In the genomic region with DNA sequence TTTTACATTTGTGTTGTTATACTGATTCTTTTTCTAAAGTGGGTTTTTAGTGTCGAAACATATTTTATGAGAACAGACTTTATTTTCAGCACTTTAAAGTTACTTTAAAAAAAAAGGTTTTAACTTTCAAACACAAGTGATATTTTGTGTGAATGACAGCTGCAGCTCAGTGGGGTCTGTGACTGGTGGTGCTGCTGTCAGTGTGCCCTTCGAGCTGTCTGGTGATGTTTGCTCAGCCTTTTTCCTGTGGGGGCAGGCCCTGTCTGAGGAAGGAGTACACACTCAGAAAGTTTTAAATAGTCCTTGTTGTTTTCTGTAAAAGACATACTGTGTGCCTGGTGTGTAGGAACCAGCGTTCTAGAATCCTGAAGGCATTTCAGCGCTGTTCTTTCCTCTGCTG, we compare ENCODE assay signal across 17 mouse cellular contexts. TPM values are rescaled to one million over a fixed set of nuclear protein-coding genes. Genes with fewer than 3 reads are reported as not detected.
DNase-seq lines count a peak whose midpoint lies in the region; ATAC-seq and TF ChIP-seq lines count a peak whose summit lies in the region.
"Had no signal": no experiment of that assay in that cellular context is flagged by ENCODE, and none has a peak within 500 bp of the region (broad histone marks: within the 10 kb centered on the region; RNA-seq: fewer than 3 reads in every experiment).

No protein-coding gene starts in this region.

- 47% methylated on average over 4 of the region's 4 CpGs for WGBS in heart, embryonic 16.5 days
- WGBS in lung, embryonic 14.5 days, result 34% methylated on average over 4 of the region's 4 CpGs
- 41% methylated on average over 4 of the region's 4 CpGs for WGBS in lung, postnatal 0 days
- WGBS in intestine, postnatal 0 days, result 57% methylated on average over 4 of the region's 4 CpGs
- WGBS in stomach, embryonic 16.5 days, result 40% methylated on average over 4 of the region's 4 CpGs

- ATAC-seq in heart, embryonic 16.5 days (replicated peaks; ENCODE audit: extremely low read depth, insufficient read depth, low FRiP score), result no peak; the same call in 1 of the 2 replicates
- ATAC-seq in lung, embryonic 14.5 days (ENCODE audit: insufficient read depth), result peak; percentile 72; the same call in 1 of the 2 replicates
- ATAC-seq in lung, postnatal 0 days, result no peak
- ATAC-seq in intestine, postnatal 0 days, result no peak
- peak; percentile 47; the same call in 1 of the 2 replicates for ATAC-seq in stomach, embryonic 16.5 days (ENCODE audit: insufficient read depth, low FRiP score)

- H3K27me3 ChIP-seq in heart, embryonic 16.5 days (ENCODE audit: control insufficient read depth, insufficient read depth, low read length), result no peaks in the 10 kb centered on the region
- H3K27me3 ChIP-seq in lung, embryonic 14.5 days (ENCODE audit: insufficient read depth, low read length), result no peaks in the 10 kb centered on the region
- no peaks in the 10 kb centered on the region for H3K27me3 ChIP-seq in lung, postnatal 0 days (replicated peaks; ENCODE audit: insufficient read depth, low read length)
- no peaks in the 10 kb centered on the region for H3K27me3 ChIP-seq in intestine, postnatal 0 days (replicated peaks; ENCODE audit: control insufficient read depth, insufficient read depth, low read length)
- no peaks in the 10 kb centered on the region for H3K27me3 ChIP-seq in stomach, embryonic 16.5 days (ENCODE audit: control insufficient read depth, insufficient read depth, low read length)
- H3K27me3 ChIP-seq: embryonic facial prominence, embryonic 15.5 days had no signal

- no peak for DNase-seq in heart, adult 18-20 months
- peak; percentile 18 for DNase-seq in lung, embryonic 14.5 days
- no peak for DNase-seq in lung, postnatal 0 days (ENCODE audit: low spot score)
- no peak for DNase-seq in adrenal gland, postnatal 36 days
- DNase-seq: adrenal gland, postnatal 25 days; cerebellum, adult 8-10 months; gastrocnemius, postnatal 10 days; kidney, postnatal 14 days; layer of hippocampus, adult 9-11 months; spleen, adult 18-20 months; thymus, postnatal 25 days had no signal

- no peaks in the 10 kb centered on the region for H3K9me3 ChIP-seq in heart, embryonic 16.5 days (replicated peaks; ENCODE audit: control insufficient read depth, low read length)
- H3K9me3 ChIP-seq in lung, embryonic 14.5 days (ENCODE audit: low read depth, low read length), result no peaks in the 10 kb centered on the region
- H3K9me3 ChIP-seq in lung, postnatal 0 days (ENCODE audit: low read length), result no peaks in the 10 kb centered on the region
- H3K9me3 ChIP-seq in intestine, postnatal 0 days (ENCODE audit: control insufficient read depth), result no peaks in the 10 kb centered on the region
- no peaks in the 10 kb centered on the region for H3K9me3 ChIP-seq in stomach, embryonic 16.5 days (replicated peaks; ENCODE audit: control insufficient read depth, low read length)
- H3K9me3 ChIP-seq: embryonic facial prominence, embryonic 15.5 days; forebrain, embryonic 10.5 days had no signal

- peaks cover 12% of the 10 kb centered on the region for H3K36me3 ChIP-seq in heart, embryonic 16.5 days (ENCODE audit: control insufficient read depth, insufficient read depth)
- peaks cover 19% of the 10 kb centered on the region for H3K36me3 ChIP-seq in lung, embryonic 14.5 days (ENCODE audit: insufficient read depth)
- no peaks in the 10 kb centered on the region for H3K36me3 ChIP-seq in lung, postnatal 0 days (ENCODE audit: insufficient read depth, low read length)
- peaks cover 17% of the 10 kb centered on the region for H3K36me3 ChIP-seq in intestine, postnatal 0 days (ENCODE audit: control insufficient read depth, insufficient read depth)
- H3K36me3 ChIP-seq in stomach, embryonic 16.5 days (ENCODE audit: control insufficient read depth, insufficient read depth, low read length), result 0 out of 2 replicates have a peak, but pooled peaks cover 3% of the 10 kb centered on the region

- H3K9ac ChIP-seq in heart, embryonic 16.5 days (ENCODE audit: low read length), result peak overlapping the region; percentile 54; the same call in 1 of the 2 replicates
- no peak overlapping the region for H3K9ac ChIP-seq in lung, embryonic 14.5 days
- H3K9ac ChIP-seq in lung, postnatal 0 days (replicated peaks; ENCODE audit: low read depth), result no peak overlapping the region
- no peak overlapping the region for H3K9ac ChIP-seq in intestine, postnatal 0 days (ENCODE audit: low read depth, low read length)
- H3K9ac ChIP-seq in stomach, embryonic 16.5 days (ENCODE audit: low read length), result no peak overlapping the region
- H3K9ac ChIP-seq: embryonic facial prominence, embryonic 15.5 days; liver, embryonic 14.5 days had no signal

- no peak overlapping the region for H3K4me3 ChIP-seq in heart, embryonic 16.5 days (ENCODE audit: low read length)
- no peak overlapping the region for H3K4me3 ChIP-seq in lung, embryonic 14.5 days (ENCODE audit: low read depth, low read length)
- H3K4me3 ChIP-seq in lung, postnatal 0 days (ENCODE audit: low read depth, low read length), result no peak overlapping the region
- H3K4me3 ChIP-seq in intestine, postnatal 0 days (ENCODE audit: low read depth, low read length), result no peak overlapping the region
- H3K4me3 ChIP-seq in stomach, embryonic 16.5 days (replicated peaks; ENCODE audit: low read length), result no peak overlapping the region
- H3K4me3 ChIP-seq: embryonic facial prominence, embryonic 15.5 days; forebrain, embryonic 10.5 days had no signal

- no peak for TF ChIP-seq CTCF in lung, embryonic 14.5 days (IDR thresholded peaks at IDR 0.05; ENCODE audit: low read depth)
- TF ChIP-seq CTCF in lung, postnatal 0 days (IDR thresholded peaks at IDR 0.05), result no peak
- TF ChIP-seq CTCF in intestine, postnatal 0 days (IDR thresholded peaks at IDR 0.05; ENCODE audit: low read depth), result no peak

- peak overlapping the region; percentile 41 for H3K4me2 ChIP-seq in heart, embryonic 16.5 days (ENCODE audit: low read depth, low read length)
- H3K4me2 ChIP-seq in lung, embryonic 14.5 days, result peak overlapping the region; percentile 12; the same call in 1 of the 2 replicates
- no peak overlapping the region for H3K4me2 ChIP-seq in lung, postnatal 0 days (replicated peaks; ENCODE audit: low read depth, low read length)
- H3K4me2 ChIP-seq in intestine, postnatal 0 days (replicated peaks; ENCODE audit: low read depth), result 0 out of 2 replicates have a peak overlapping the region, but pooled peaks have one; percentile 27
- no peak overlapping the region for H3K4me2 ChIP-seq in stomach, embryonic 16.5 days (ENCODE audit: low read depth, low read length)
- H3K4me2 ChIP-seq: embryonic facial prominence, embryonic 15.5 days had no signal

- no peak for TF ChIP-seq EP300 in lung, postnatal 0 days (IDR thresholded peaks at IDR 0.05)

- H3K4me1 ChIP-seq in heart, embryonic 16.5 days (ENCODE audit: control insufficient read depth, insufficient read depth, low read length), result peaks cover 16% of the 10 kb centered on the region
- peaks cover 4% of the 10 kb centered on the region; the same call in 1 of the 2 replicates for H3K4me1 ChIP-seq in lung, embryonic 14.5 days (ENCODE audit: insufficient read depth)
- no peaks in the 10 kb centered on the region for H3K4me1 ChIP-seq in lung, postnatal 0 days (ENCODE audit: insufficient read depth, low read depth, low read length)
- no peaks in the 10 kb centered on the region for H3K4me1 ChIP-seq in intestine, postnatal 0 days (replicated peaks; ENCODE audit: control insufficient read depth, insufficient read depth, low read length)
- peaks cover 12% of the 10 kb centered on the region for H3K4me1 ChIP-seq in stomach, embryonic 16.5 days (ENCODE audit: control insufficient read depth, insufficient read depth, low read length)

- H3K27ac ChIP-seq in heart, embryonic 16.5 days (ENCODE audit: low read length), result peak overlapping the region; percentile 82
- H3K27ac ChIP-seq in lung, embryonic 14.5 days (ENCODE audit: low read depth), result peak overlapping the region; percentile 78
- H3K27ac ChIP-seq in lung, postnatal 0 days (ENCODE audit: low read length), result no peak overlapping the region
- H3K27ac ChIP-seq in intestine, postnatal 0 days (ENCODE audit: low read depth, low read length), result no peak overlapping the region
- 0 out of 2 replicates have a peak overlapping the region, but pooled peaks have one; percentile 36 for H3K27ac ChIP-seq in stomach, embryonic 16.5 days (ENCODE audit: low read length)
- H3K27ac ChIP-seq: embryonic facial prominence, embryonic 15.5 days; forebrain, embryonic 10.5 days; liver, embryonic 14.5 days had no signal

RNA-seq across cellular contexts. Expression of a gene that starts 19.0 kb away (rescaled TPM):
- 26.4 TPM in 2 replicates for polyA plus RNA-seq in heart, embryonic 16.5 days (2015; fragmentation: Nextera tagmentation; extraction: Ambion mirVana)
- total RNA-seq in heart, adult 18-20 months (2021), result 1 to 10 TPM; 3.8 to 4.1 TPM
- 36.9 and 39.5 TPM in 2 replicates for polyA plus RNA-seq in lung, embryonic 14.5 days (2014; fragmentation: Nextera tagmentation; extraction: Ambion mirVana)
- polyA plus RNA-seq in lung, postnatal 0 days (2015; fragmentation: Nextera tagmentation; extraction: Ambion mirVana), result 10.4 and 11.0 TPM in 2 replicates
- 25.3 TPM in 2 replicates for polyA plus RNA-seq in intestine, postnatal 0 days (2015; fragmentation: Nextera tagmentation; extraction: Ambion mirVana)
- polyA plus RNA-seq in stomach, embryonic 16.5 days (2015; fragmentation: Nextera tagmentation; extraction: Ambion mirVana), result 32.9 and 37.0 TPM in 2 replicates
- 1 to 10 TPM; 8.7 to 9.5 TPM for total RNA-seq in adrenal gland, postnatal 36 days (2021)

Comparison
In these comparisons a context has a peak if more than half of its experiments do, and no peak if none do; other contexts are left out.
1. ATAC-seq: peak in lung, embryonic 14.5 days (single experiment) and stomach, embryonic 16.5 days (single experiment); none in heart, embryonic 16.5 days (single experiment), lung, postnatal 0 days (single experiment) and intestine, postnatal 0 days (single experiment).
2. H3K27ac ChIP-seq: peak in heart, embryonic 16.5 days (single experiment), lung, embryonic 14.5 days (single experiment) and stomach, embryonic 16.5 days (single experiment); none in lung, postnatal 0 days (single experiment) and intestine, postnatal 0 days (single experiment).
3. H3K4me2 ChIP-seq: peak in heart, embryonic 16.5 days (single experiment), lung, embryonic 14.5 days (single experiment) and intestine, postnatal 0 days (single experiment); none in lung, postnatal 0 days (single experiment) and stomach, embryonic 16.5 days (single experiment).